Mouse (Mus musculus): Measurements from ENCODE around the gene Olfr1322. TPM values are rescaled to one million over a fixed set of nuclear protein-coding genes. Genes with fewer than 3 reads are reported as not detected.

The Olfr1322 gene
- not detected in 2 replicates for polyA plus RNA-seq (2015; fragmentation: Nextera tagmentation; extraction: Ambion mirVana)

DNA sequence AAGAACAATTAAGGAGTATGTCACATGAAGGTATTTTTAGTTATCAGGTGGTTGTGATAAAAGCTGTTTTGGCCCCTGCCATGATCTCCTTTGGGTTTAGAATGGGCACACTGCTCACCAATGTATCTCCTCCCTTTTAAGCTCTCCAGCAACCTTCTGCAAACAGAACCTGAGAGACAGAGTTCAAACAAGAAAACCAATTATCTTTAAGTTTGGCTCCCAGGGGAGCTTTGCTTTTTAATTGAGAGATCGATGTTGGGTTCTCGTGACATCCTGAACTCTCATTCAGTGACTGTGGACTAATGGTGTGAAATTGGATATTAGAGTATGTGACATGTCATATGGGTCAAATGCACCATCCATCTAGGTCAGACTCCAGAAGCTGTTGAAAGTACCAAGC is at the start of gene Olfr1322:
Gene Olfr1322 (minus strand): TSS at position 101 of the 400 bp plus-strand sequence.

Other genes with a start within 250 kb of the Olfr1322 start
- not detected in 2 replicates for gene Olfr1320, start 219.2 kb downstream of the Olfr1322 start, polyA plus RNA-seq (2015; fragmentation: Nextera tagmentation; extraction: Ambion mirVana)
- gene Olfr1321, start 156.4 kb downstream of the Olfr1322 start, polyA plus RNA-seq (2015; fragmentation: Nextera tagmentation; extraction: Ambion mirVana): not detected in 2 replicates
- gene Igsf1, start 93.7 kb downstream of the Olfr1322 start, polyA plus RNA-seq (2015; fragmentation: Nextera tagmentation; extraction: Ambion mirVana): 3.1 and 3.4 TPM in 2 replicates
- not detected in 2 replicates for gene Olfr1323, start 127.9 kb upstream of the Olfr1322 start, polyA plus RNA-seq (2015; fragmentation: Nextera tagmentation; extraction: Ambion mirVana)